Mouse (Mus musculus): ENCODE measurements around the gene Srsf1. TPM values are rescaled to one million over a fixed set of nuclear protein-coding genes. Genes with fewer than 3 reads are reported as not detected.

Gene Srsf1
- 196 TPM for polyA plus RNA-seq (2015; fragmentation: Illumina TruSeq; extraction: RNeasy Lipid Tissue Mini Kit (QIAGEN cat#74804); ENCODE audit: low read depth, low replicate concordance)

DNA sequence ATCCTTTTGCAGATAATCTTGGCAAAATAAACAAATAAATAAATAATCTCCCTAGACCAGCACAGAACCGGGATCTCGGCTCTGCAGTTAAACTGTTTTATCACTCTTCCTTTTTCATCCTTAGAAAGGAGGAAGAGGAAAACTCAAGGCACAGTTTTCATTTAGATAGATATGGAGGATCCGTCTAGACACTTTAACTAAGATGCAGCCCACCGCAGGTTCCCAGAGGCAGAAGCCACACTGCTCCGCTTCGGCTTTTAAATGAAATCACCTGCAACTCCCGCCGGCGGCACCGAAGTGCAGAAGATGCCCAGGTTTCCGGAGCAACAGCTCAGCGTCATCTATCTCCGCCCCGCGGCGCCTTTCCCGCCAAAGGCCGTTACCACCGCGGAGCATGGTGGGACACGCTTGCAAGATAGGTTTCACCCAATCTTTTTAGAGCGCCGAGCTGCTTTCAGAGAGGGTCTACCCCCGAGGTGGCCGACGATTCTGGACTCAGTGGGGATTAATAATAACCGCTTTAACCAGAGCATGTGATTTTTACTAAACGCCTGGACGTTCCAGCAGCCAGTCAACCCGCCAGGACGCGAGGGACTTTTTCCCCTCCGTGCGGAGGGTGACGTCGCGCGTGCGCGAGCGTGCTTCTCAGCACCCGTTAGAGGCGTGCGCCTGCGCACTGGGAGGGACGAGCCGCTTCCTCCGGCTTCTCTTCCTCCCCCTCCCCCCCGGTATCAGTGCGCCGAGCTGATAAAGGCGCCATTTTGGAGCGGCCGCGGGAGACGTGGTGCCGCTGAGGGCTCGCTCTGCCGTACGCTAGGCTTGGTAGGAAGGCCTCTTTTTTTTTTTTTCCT is at the start of gene Srsf1:
TSS of gene Srsf1 (plus strand) at position 430 of the 851 bp plus-strand sequence.

DNA sequence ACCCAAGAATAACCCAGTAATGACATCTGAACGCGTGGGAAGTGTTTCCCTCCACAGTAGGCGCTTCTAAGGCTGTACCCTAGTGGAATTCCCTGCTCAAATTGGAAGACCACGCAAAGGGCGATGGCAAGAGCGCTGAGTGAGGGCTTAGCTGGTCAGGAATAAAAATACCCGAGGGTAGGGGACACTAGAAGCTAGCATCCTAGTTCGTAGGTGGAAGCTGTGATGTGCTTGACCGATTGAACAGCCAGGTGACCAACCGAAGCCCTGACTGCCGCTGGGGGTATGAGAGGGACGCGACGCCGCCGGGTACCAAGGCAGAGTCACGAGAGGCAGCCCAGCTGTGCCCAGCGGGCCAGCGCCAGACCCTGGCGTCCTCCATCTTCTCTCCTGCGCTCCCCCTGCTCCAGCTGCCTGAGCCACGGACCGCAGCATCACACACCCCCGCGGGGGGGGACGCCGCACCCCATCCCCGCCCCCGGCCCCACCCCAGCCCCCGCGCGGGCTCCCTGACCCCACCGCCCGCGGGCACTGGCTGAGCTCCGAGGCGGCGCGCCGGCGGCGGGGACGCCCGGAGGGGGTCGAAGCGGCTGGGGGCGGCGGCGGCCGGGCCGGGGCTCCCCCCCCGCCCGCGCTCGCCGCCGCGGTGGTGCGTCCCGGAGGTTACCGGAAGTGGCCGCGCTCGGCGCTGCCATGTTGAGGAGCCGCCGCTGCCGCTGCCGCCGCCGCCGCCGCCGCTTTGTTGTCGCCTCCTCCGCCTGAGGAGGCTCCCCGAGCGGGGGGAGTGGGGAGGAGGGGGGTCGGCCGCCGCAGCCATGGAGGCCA is 20.6 kb downstream of the Srsf1 start, which contains the start of gene Vezf1:
TSS of gene Vezf1 (plus strand) at position 694 of the 825 bp plus-strand sequence.

DNA sequence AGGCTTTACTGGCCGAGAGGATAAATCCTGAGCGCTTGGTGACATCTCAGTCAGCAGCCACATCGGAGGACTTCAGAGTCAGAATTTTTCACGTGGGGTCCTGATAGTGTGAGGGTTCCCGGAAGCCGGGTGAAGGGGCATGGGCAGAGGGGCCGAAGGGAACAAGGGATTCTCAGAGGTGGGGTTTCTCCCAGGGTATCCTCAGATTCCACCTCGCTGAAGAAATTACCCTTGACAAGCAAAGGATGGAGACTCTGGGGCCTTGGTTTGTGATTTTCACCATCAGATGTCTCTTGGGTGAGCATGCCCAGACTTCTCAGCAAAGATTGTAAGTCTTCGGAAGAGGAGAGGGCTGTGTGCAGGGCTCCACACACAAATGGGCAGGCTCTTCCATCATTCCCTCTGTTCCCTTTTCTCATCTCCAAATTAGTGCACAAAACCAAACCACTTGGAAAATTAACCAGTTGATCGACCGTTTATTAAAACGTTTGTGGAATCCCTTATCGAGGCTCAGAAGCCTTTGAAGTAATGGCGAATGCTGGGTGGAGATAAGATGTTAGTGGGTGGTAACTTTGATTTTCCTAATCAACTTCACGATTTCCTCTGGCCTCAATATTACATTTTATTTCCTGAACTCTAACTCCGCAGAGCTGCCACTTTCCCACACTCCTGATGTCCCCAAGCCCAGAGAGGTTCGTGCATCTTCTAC is 51.0 kb downstream of the Srsf1 start, which contains the start of gene Cuedc1:
TSS of gene Cuedc1 (plus strand) at position 38 of the 709 bp plus-strand sequence.

Other genes starting within 250 kb of the Srsf1 start
- gene Lpo, start 219.1 kb upstream of the Srsf1 start, polyA plus RNA-seq (2015; fragmentation: Illumina TruSeq; extraction: RNeasy Lipid Tissue Mini Kit (QIAGEN cat#74804); ENCODE audit: low read depth, low replicate concordance): 3.9 TPM
- gene Mks1, start 194.2 kb upstream of the Srsf1 start, polyA plus RNA-seq (2015; fragmentation: Illumina TruSeq; extraction: RNeasy Lipid Tissue Mini Kit (QIAGEN cat#74804); ENCODE audit: low read depth, low replicate concordance): 5.4 TPM
- gene Epx, start 171.8 kb upstream of the Srsf1 start, polyA plus RNA-seq (2015; fragmentation: Illumina TruSeq; extraction: RNeasy Lipid Tissue Mini Kit (QIAGEN cat#74804); ENCODE audit: low read depth, low replicate concordance): 0.27 TPM
- not detected for gene Olfr462, start 155.1 kb upstream of the Srsf1 start, polyA plus RNA-seq (2015; fragmentation: Illumina TruSeq; extraction: RNeasy Lipid Tissue Mini Kit (QIAGEN cat#74804); ENCODE audit: low read depth, low replicate concordance)
- gene Olfr463, start 150.0 kb upstream of the Srsf1 start, polyA plus RNA-seq (2015; fragmentation: Illumina TruSeq; extraction: RNeasy Lipid Tissue Mini Kit (QIAGEN cat#74804); ENCODE audit: low read depth, low replicate concordance): not detected
- gene Olfr464, start 126.4 kb upstream of the Srsf1 start, polyA plus RNA-seq (2015; fragmentation: Illumina TruSeq; extraction: RNeasy Lipid Tissue Mini Kit (QIAGEN cat#74804); ENCODE audit: low read depth, low replicate concordance): 1.3 TPM
- 630 TPM for gene Dynll2, start 59.8 kb upstream of the Srsf1 start, polyA plus RNA-seq (2015; fragmentation: Illumina TruSeq; extraction: RNeasy Lipid Tissue Mini Kit (QIAGEN cat#74804); ENCODE audit: low read depth, low replicate concordance)
- gene Vezf1, start 20.9 kb downstream of the Srsf1 start, polyA plus RNA-seq (2015; fragmentation: Illumina TruSeq; extraction: RNeasy Lipid Tissue Mini Kit (QIAGEN cat#74804); ENCODE audit: low read depth, low replicate concordance): 24.2 TPM
- gene Cuedc1, start 50.7 kb downstream of the Srsf1 start, polyA plus RNA-seq (2015; fragmentation: Illumina TruSeq; extraction: RNeasy Lipid Tissue Mini Kit (QIAGEN cat#74804); ENCODE audit: low read depth, low replicate concordance): 24.4 TPM
- gene Mrps23, start 157.0 kb downstream of the Srsf1 start, polyA plus RNA-seq (2015; fragmentation: Illumina TruSeq; extraction: RNeasy Lipid Tissue Mini Kit (QIAGEN cat#74804); ENCODE audit: low read depth, low replicate concordance): 80.6 TPM
- not detected for gene Ccdc182, start 246.7 kb downstream of the Srsf1 start, polyA plus RNA-seq (2015; fragmentation: Illumina TruSeq; extraction: RNeasy Lipid Tissue Mini Kit (QIAGEN cat#74804); ENCODE audit: low read depth, low replicate concordance)